Mouse (Mus musculus) mouse embryonic stem cell (cell line): Measurements from ENCODE around the gene Mmachc.
"Not testable (repeated sequence)": the region's sequence is repeated elsewhere in the genome, so short reads cannot be mapped to it uniquely, and the experiment has no call there.

Experiments
- in situ Hi-C, 2 experiments: fragments of 300-500 bp; cut with MboI; formaldehyde crosslinking; loops; 1 replicate in 1 of 2; 3 replicates in 1 of 2; pipeline ENCODE4 v1.14.3; 2019 to 2020; ENCODE audit warnings: low sequenced_read_pairs in 2 of 2, low pct_unique_long_range_greater_than_20kb in 1 of 2, mixed read lengths in 1 of 2; ENCODE audit not compliant: unreplicated experiment in 1 of 2

Gene Mmachc

GRCm38 (mm10) chr4:116700964-116701363 lies 7.2 kb downstream of the Mmachc start:
- in situ Hi-C loops = loop anchor here in 1 of 2 experiments (25.0 kb wide), 1 partner anchor 286 kb away; the partner anchor contains the start of genes Hectd3 and Urod

GRCm38 (mm10) chr4:116698693-116699342 lies 9.4 kb downstream of the Mmachc start:
- in situ Hi-C loops = no loop called here

GRCm38 (mm10) chr4:116693785-116694184 lies 14.4 kb downstream of the Mmachc start:
- in situ Hi-C loops = no loop called here

- in situ Hi-C loops = no loop called here
These were observed 16.1 kb downstream of the Mmachc start for GRCm38 (mm10) chr4:116692146-116692545.

- in situ Hi-C loops = no loop called here
These were observed 18.8 kb downstream of the Mmachc start for GRCm38 (mm10) chr4:116689309-116689876.

- in situ Hi-C loops = no loop called here
These were observed 21.2 kb downstream of the Mmachc start for GRCm38 (mm10) chr4:116687041-116687440.

GRCm38 (mm10) chr4:116685402-116686061 lies 22.7 kb downstream of the Mmachc start, which contains the start of gene Prdx1:
Gene Prdx1, plus strand, starts transcription at chr4:116685544.
- in situ Hi-C loops = no loop called here

- in situ Hi-C loops = no loop called here
These were observed 23.5 kb downstream of the Mmachc start for GRCm38 (mm10) chr4:116684665-116685064.

- in situ Hi-C loops = no loop called here
These were observed 24.2 kb downstream of the Mmachc start for GRCm38 (mm10) chr4:116683957-116684356.

- in situ Hi-C loops = not testable (repeated sequence)
These were observed 27.7 kb downstream of the Mmachc start for GRCm38 (mm10) chr4:116680521-116680920.

GRCm38 (mm10) chr4:116679141-116679540 lies 29.1 kb downstream of the Mmachc start:
- in situ Hi-C loops = no loop called here

- in situ Hi-C loops = no loop called here
These were observed 30.4 kb downstream of the Mmachc start for GRCm38 (mm10) chr4:116677808-116678207.

- in situ Hi-C loops = no loop called here
These were observed 32.2 kb downstream of the Mmachc start for GRCm38 (mm10) chr4:116676027-116676426.

- in situ Hi-C loops = not testable (repeated sequence)
These were observed 33.4 kb downstream of the Mmachc start for GRCm38 (mm10) chr4:116674761-116675160.

GRCm38 (mm10) chr4:116672785-116673184 lies 35.4 kb downstream of the Mmachc start:
- in situ Hi-C loops = no loop called here

GRCm38 (mm10) chr4:116669291-116669690 lies 38.9 kb downstream of the Mmachc start:
- in situ Hi-C loops = no loop called here

- in situ Hi-C loops = no loop called here
These were observed 40.1 kb downstream of the Mmachc start for GRCm38 (mm10) chr4:116668145-116668544.

- in situ Hi-C loops = no loop called here
These were observed 41.6 kb downstream of the Mmachc start for GRCm38 (mm10) chr4:116666625-116667024.

- in situ Hi-C loops = no loop called here
These were observed 46.2 kb downstream of the Mmachc start for GRCm38 (mm10) chr4:116661998-116662397.

GRCm38 (mm10) chr4:116660829-116661228 lies 47.4 kb downstream of the Mmachc start:
- in situ Hi-C loops = no loop called here
